In the genomic region with DNA sequence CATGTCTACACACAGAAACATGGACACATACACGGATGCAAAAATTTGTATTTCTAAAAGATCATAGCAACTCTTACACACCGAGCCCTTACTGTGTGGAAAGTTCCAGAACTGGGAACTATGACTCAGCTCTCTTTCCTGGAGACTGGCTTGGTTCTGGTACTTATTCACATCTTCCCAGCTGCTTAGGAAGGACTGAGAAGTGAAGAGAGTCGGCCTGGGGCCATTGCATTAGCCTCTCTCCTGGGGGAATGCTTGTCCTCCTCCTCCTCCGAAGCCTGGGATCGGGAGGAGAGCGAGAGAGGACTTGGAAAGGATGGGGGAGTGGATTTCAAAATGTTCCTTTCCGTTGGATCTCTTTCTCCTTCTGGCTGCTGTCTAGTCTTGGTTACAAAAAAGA, we compare ENCODE assay signal across 14 mouse cellular contexts.
DNase-seq lines count a peak whose midpoint lies in the region; TF ChIP-seq lines count a peak whose summit lies in the region.
"Had no signal": no experiment of that assay in that cellular context is flagged by ENCODE, and none has a peak within 500 bp of the region (broad histone marks: within the 10 kb centered on the region; RNA-seq: fewer than 3 reads in every experiment).

No protein-coding gene starts in this region.

- no peaks in the 10 kb centered on the region for H3K27me3 ChIP-seq in heart, adult 2 months (ENCODE audit: control insufficient read depth, insufficient read depth, low read length)
- H3K27me3 ChIP-seq in heart, embryonic 10.5 days (ENCODE audit: insufficient read depth, poor library complexity, severe bottlenecking): no peaks in the 10 kb centered on the region
- H3K27me3 ChIP-seq in thymus, adult 2 months (ENCODE audit: control insufficient read depth, insufficient read depth, low read length): no peaks in the 10 kb centered on the region
- H3K27me3 ChIP-seq: CH12.LX; midbrain, embryonic 12.5 days had no signal

- H3K79me2 ChIP-seq in heart, adult 2 months (replicated peaks; ENCODE audit: control insufficient read depth, insufficient read depth, low read length): no peaks in the 10 kb centered on the region

- H3K27ac ChIP-seq in heart, adult 2 months: peak overlapping the region; percentile 45
- no peak overlapping the region for H3K27ac ChIP-seq in heart, embryonic 10.5 days
- peak overlapping the region; percentile 34; the same call in 1 of the 2 replicates for H3K27ac ChIP-seq in brown adipose tissue, adult 24 weeks (replicated peaks; ENCODE audit: low read depth, low read length)
- H3K27ac ChIP-seq in thymus, adult 2 months (ENCODE audit: control insufficient read depth, insufficient read depth, low read length): no peak overlapping the region
- H3K27ac ChIP-seq: liver, embryonic 14.5 days; midbrain, embryonic 12.5 days had no signal

- intact Hi-C loops in heart, adult 2 months (cut with DNase I): no loop called here

- H3K36me3 ChIP-seq in heart, adult 2 months (ENCODE audit: control insufficient read depth, insufficient read depth, low read length): no peaks in the 10 kb centered on the region
- no peaks in the 10 kb centered on the region for H3K36me3 ChIP-seq in heart, embryonic 10.5 days
- no peaks in the 10 kb centered on the region for H3K36me3 ChIP-seq in thymus, adult 2 months (ENCODE audit: control insufficient read depth, insufficient read depth, low read length)
- H3K36me3 ChIP-seq: midbrain, embryonic 12.5 days had no signal

- no peak for TF ChIP-seq CTCF in heart, adult 2 months (IDR thresholded peaks at IDR 0.05)
- TF ChIP-seq CTCF in thymus, adult 2 months (IDR thresholded peaks at IDR 0.05; ENCODE audit: borderline replicate concordance, control insufficient read depth, extremely low read depth, insufficient read depth, low read length, poor library complexity): no peak

- no peak for TF ChIP-seq POLR2A in heart, adult 2 months (IDR thresholded peaks at IDR 0.05; ENCODE audit: insufficient read depth, low read depth, low read length)
- no peak for TF ChIP-seq POLR2A in thymus, adult 2 months (IDR thresholded peaks at IDR 0.05; ENCODE audit: control insufficient read depth, extremely low read depth, insufficient read depth, low read length, poor library complexity)

- 44% methylated on average over 7 of the region's 7 CpGs for WGBS in heart, adult 2 months
- WGBS in heart, embryonic 10.5 days: 52% methylated on average over 7 of the region's 7 CpGs
- WGBS in thymus, adult 2 months: 75% methylated on average over 7 of the region's 7 CpGs

- H3K9ac ChIP-seq in heart, adult 2 months (ENCODE audit: low read depth, low read length): no peak overlapping the region
- H3K9ac ChIP-seq: liver, embryonic 14.5 days; midbrain, embryonic 12.5 days had no signal

- H3K4me1 ChIP-seq in heart, adult 2 months (ENCODE audit: control insufficient read depth, insufficient read depth, low read length): peaks cover 7% of the 10 kb centered on the region
- peaks cover 14% of the 10 kb centered on the region for H3K4me1 ChIP-seq in heart, embryonic 10.5 days
- H3K4me1 ChIP-seq in brown adipose tissue, adult 24 weeks (ENCODE audit: control insufficient read depth, insufficient read depth, insufficient read length, low read length): peaks cover 4% of the 10 kb centered on the region
- peaks cover 13% of the 10 kb centered on the region for H3K4me1 ChIP-seq in thymus, adult 2 months (replicated peaks; ENCODE audit: control insufficient read depth, insufficient read depth, low read length)
- H3K4me1 ChIP-seq: midbrain, embryonic 12.5 days had no signal

- no peaks in the 10 kb centered on the region for H3K9me3 ChIP-seq in heart, embryonic 10.5 days
- H3K9me3 ChIP-seq: midbrain, embryonic 12.5 days had no signal

- TF ChIP-seq EP300 in heart, adult 2 months (IDR thresholded peaks at IDR 0.05; ENCODE audit: insufficient read depth, low read depth, low read length): 0 out of 2 replicates have a peak, but pooled peaks have one; percentile 55

- peak; percentile 47 to 73 for DNase-seq in heart, adult 2 months
- DNase-seq in heart, embryonic 10.5 days (ENCODE audit: low spot score): no peak
- DNase-seq in gastrocnemius, postnatal 25 days: peak; percentile 79
- peak; percentile 30 for DNase-seq in induced T-regulatory cell, adult 2 months (ENCODE audit: low read depth)
- no peak for DNase-seq in thymus, adult 2 months
- DNase-seq in layer of hippocampus, postnatal 10 days (ENCODE audit: low spot score in 2 of 2): no peak
- DNase-seq: adrenal gland, postnatal 14 days; cerebellum, adult 18-20 months; embryo, embryonic 11 days had no signal

- no peak overlapping the region for H3K4me3 ChIP-seq in heart, adult 2 months
- H3K4me3 ChIP-seq in heart, embryonic 10.5 days: no peak overlapping the region
- H3K4me3 ChIP-seq in brown adipose tissue, adult 24 weeks (ENCODE audit: insufficient read depth, low read depth, low read length): no peak overlapping the region
- H3K4me3 ChIP-seq in thymus, adult 2 months (ENCODE audit: control insufficient read depth, insufficient read depth, low read length): no peak overlapping the region
- H3K4me3 ChIP-seq: erythroblast, embryonic 14.5 days; midbrain, embryonic 12.5 days had no signal

Comparison
In these comparisons a context has a peak if more than half of its experiments do, and no peak if none do; other contexts are left out.
1. DNase-seq: peak in heart, adult 2 months (2 of 2), gastrocnemius, postnatal 25 days (single experiment) and induced T-regulatory cell, adult 2 months (single experiment); none in heart, embryonic 10.5 days (single experiment), thymus, adult 2 months (single experiment) and layer of hippocampus, postnatal 10 days (0 of 2).
2. H3K27ac ChIP-seq: peak in heart, adult 2 months (single experiment) and brown adipose tissue, adult 24 weeks (single experiment); none in heart, embryonic 10.5 days (single experiment) and thymus, adult 2 months (single experiment).